Mouse (Mus musculus) forebrain, embryonic 11.5 days (tissue): ENCODE data around the gene Trip4. TPM values are rescaled to one million over a fixed set of nuclear protein-coding genes. Genes with fewer than 3 reads are reported as not detected.

Source experiments
- ATAC-seq: fragments of 200-750 bp; cut with Nextera tagmentation; replicated peaks from 2 replicates; pipeline ENCODE4 v1.8.0; 2017; ENCODE audit warnings: moderate TSS enrichment; ENCODE audit not compliant: low FRiP score
- DNase-seq: peaks from one replicate; pipeline ENCODE4 v3.0.0-alpha.2; 2017; ENCODE audit warnings: low spot score
- H3K27ac ChIP-seq: fragments of 300-500 bp; sonication (generic); 2 replicates; pipeline ENCODE4 v1.5.1; 2014; ENCODE audit warnings: low read depth, low read length
- H3K27me3 ChIP-seq: fragments of 300-500 bp; sonication (generic); 2 replicates; pipeline ENCODE4 v1.6.1; 2014; ENCODE audit warnings: mild to moderate bottlenecking, low read length, mixed read lengths; ENCODE audit not compliant: control insufficient read depth, insufficient read depth
- H3K36me3 ChIP-seq: fragments of 300-500 bp; sonication (generic); 2 replicates; pipeline ENCODE4 v1.6.1; 2014; ENCODE audit warnings: mild to moderate bottlenecking, low read length, moderate library complexity, mixed read lengths; ENCODE audit not compliant: control insufficient read depth, insufficient read depth
- H3K4me1 ChIP-seq: fragments of 300-500 bp; sonication (generic); replicated peaks from 2 replicates; pipeline ENCODE4 v1.6.1; 2014; ENCODE audit warnings: low read length, mixed read lengths; ENCODE audit not compliant: control insufficient read depth, insufficient read depth
- H3K4me2 ChIP-seq: fragments of 300-500 bp; sonication (generic); 2 replicates; pipeline ENCODE4 v1.6.1; 2014; ENCODE audit warnings: low read depth, mild to moderate bottlenecking, low read length, moderate library complexity, mixed read lengths; ENCODE audit not compliant: severe bottlenecking
- H3K4me3 ChIP-seq: fragments of 300-500 bp; sonication (generic); 2 replicates; pipeline ENCODE4 v1.5.1; 2014; ENCODE audit warnings: low read depth, low read length
- H3K9ac ChIP-seq: fragments of 300-500 bp; sonication (generic); 2 replicates; pipeline ENCODE4 v1.6.1; 2014; ENCODE audit warnings: low read length
- H3K9me3 ChIP-seq: fragments of 300-500 bp; sonication (generic); 2 replicates; pipeline ENCODE4 v1.6.1; 2016; ENCODE audit warnings: low read length, mixed read lengths; ENCODE audit not compliant: control insufficient read depth
- WGBS: fragments of 180-500 bp; shearing (Covaris S2); extraction: QIAGEN DNeasy Blood & Tissue Kit; methylation state at CpG from one replicate; pipeline ENCODE4 v1.1.7; 2014; 5-methylcytosine and 5-hydroxymethylcytosine counted together
- polyA plus RNA-seq: library from polyadenylated mRNA; unstranded; fragments of >200 nt; fragmentation: Nextera tagmentation; extraction: Ambion mirVana; gene quantifications from 2 replicates; pipeline ENCODE4 v1.2.1, GENCODE M21; 2014

The Trip4 gene
- polyA plus RNA-seq, 1 experiment from 2014 or later, result 38.9 TPM

- WGBS, result 13% methylated on average over 1 of the region's 1 CpGs
- H3K9ac ChIP-seq, result no peak overlapping the region
- no peaks in the 10 kb centered on the region for H3K9me3 ChIP-seq
- no peaks in the 10 kb centered on the region for H3K4me1 ChIP-seq
- no peaks in the 10 kb centered on the region for H3K27me3 ChIP-seq
- ATAC-seq (no peak), DNase-seq (no peak)
- no peak overlapping the region for H3K4me2 ChIP-seq
- no peaks in the 10 kb centered on the region for H3K36me3 ChIP-seq
- H3K27ac ChIP-seq, result no peak overlapping the region
- H3K4me3 ChIP-seq, result no peak overlapping the region
Measured at GRCm38 (mm10) chr9:65850203-65850602, 58.4 kb downstream of the Trip4 start.

GRCm38 (mm10) chr9:65848154-65848553, 60.4 kb downstream of the Trip4 start:
- no peaks in the 10 kb centered on the region for H3K27me3 ChIP-seq
- H3K4me1 ChIP-seq, result no peaks in the 10 kb centered on the region
- DNase-seq, result no peak
- H3K36me3 ChIP-seq, result no peaks in the 10 kb centered on the region
- H3K9ac ChIP-seq, result no peak overlapping the region
- no peak for ATAC-seq
- H3K4me2 ChIP-seq, result no peak overlapping the region
- no peaks in the 10 kb centered on the region for H3K9me3 ChIP-seq
- H3K4me3 ChIP-seq, result no peak overlapping the region
- H3K27ac ChIP-seq, result no peak overlapping the region

GRCm38 (mm10) chr9:65844421-65845165, 64.0 kb downstream of the Trip4 start:
- no peak for DNase-seq
- no peak for ATAC-seq
- 68% methylated on average over 7 of the region's 7 CpGs for WGBS
- no peak overlapping the region for H3K9ac ChIP-seq
- no peak overlapping the region for H3K4me3 ChIP-seq
- H3K4me2 ChIP-seq, result no peak overlapping the region
- no peaks in the 10 kb centered on the region for H3K4me1 ChIP-seq
- no peak overlapping the region for H3K27ac ChIP-seq
- H3K36me3 ChIP-seq, result no peaks in the 10 kb centered on the region
- H3K9me3 ChIP-seq, result no peaks in the 10 kb centered on the region
- H3K27me3 ChIP-seq, result no peaks in the 10 kb centered on the region

GRCm38 (mm10) chr9:65839841-65840240, 68.8 kb downstream of the Trip4 start:
- no peak for ATAC-seq
- Histone ChIP-seq H3K27ac (no peak overlapping the region), H3K27me3 (no peaks in the 10 kb centered on the region), H3K4me3 (no peak overlapping the region), H3K9me3 (no peaks in the 10 kb centered on the region), H3K9ac (no peak overlapping the region), H3K4me1 (0 out of 2 replicates have a peak, but pooled peaks cover 2% of the 10 kb centered on the region), H3K4me2 (no peak overlapping the region), H3K36me3 (peaks cover 2% of the 10 kb centered on the region; the same call in 1 of the 2 replicates)
- 100% methylated on average over 1 of the region's 1 CpGs for WGBS
- no peak for DNase-seq

- no peak for ATAC-seq
- H3K4me3 ChIP-seq, result no peak overlapping the region
- DNase-seq, result no peak
- no peaks in the 10 kb centered on the region for H3K9me3 ChIP-seq
- H3K4me1 ChIP-seq, result peaks cover 9% of the 10 kb centered on the region
- H3K4me2 ChIP-seq, result no peak overlapping the region
- peaks cover 2% of the 10 kb centered on the region; the same call in 1 of the 2 replicates for H3K36me3 ChIP-seq
- no peak overlapping the region for H3K27ac ChIP-seq
- no peak overlapping the region for H3K9ac ChIP-seq
- H3K27me3 ChIP-seq, result no peaks in the 10 kb centered on the region
Measured at GRCm38 (mm10) chr9:65836916-65837315, 71.7 kb downstream of the Trip4 start.

GRCm38 (mm10) chr9:65834628-65835354, 73.8 kb downstream of the Trip4 start:
- no peaks in the 10 kb centered on the region for H3K9me3 ChIP-seq
- no peaks in the 10 kb centered on the region for H3K27me3 ChIP-seq
- no peak overlapping the region for H3K9ac ChIP-seq
- 46% methylated on average over 10 of the region's 10 CpGs for WGBS
- H3K4me2 ChIP-seq, result no peak overlapping the region
- H3K4me3 ChIP-seq, result no peak overlapping the region
- ATAC-seq, result no peak; the same call in 1 of the 2 replicates
- H3K36me3 ChIP-seq, result peaks cover 2% of the 10 kb centered on the region; the same call in 1 of the 2 replicates
- H3K27ac ChIP-seq, result peak overlapping the region; percentile 37; the same call in 1 of the 2 replicates
- H3K4me1 ChIP-seq, result peaks cover 14% of the 10 kb centered on the region
- peak; percentile 53 for DNase-seq

- peak; percentile 76 for ATAC-seq
- Histone ChIP-seq H3K4me1 (peaks cover 16% of the 10 kb centered on the region), H3K4me2 (no peak overlapping the region; the same call in 1 of the 2 replicates)
Measured at GRCm38 (mm10) chr9:65833640-65834039, 75.0 kb downstream of the Trip4 start.

GRCm38 (mm10) chr9:65833230-65833629, 75.4 kb downstream of the Trip4 start:
- H3K27ac ChIP-seq, result peak overlapping the region; percentile 37; the same call in 1 of the 2 replicates
- ATAC-seq, result peak; percentile 61; the same call in 1 of the 2 replicates

More at GRCm38 (mm10) chr9:65833640-65834039, 75.0 kb downstream of the Trip4 start:
- no peak overlapping the region for H3K4me3 ChIP-seq
- H3K27ac ChIP-seq, result peak overlapping the region; percentile 37
- H3K9ac ChIP-seq, result no peak overlapping the region
- no peak for DNase-seq
- H3K9me3 ChIP-seq, result no peaks in the 10 kb centered on the region
- H3K27me3 ChIP-seq, result no peaks in the 10 kb centered on the region
- peaks cover 2% of the 10 kb centered on the region; the same call in 1 of the 2 replicates for H3K36me3 ChIP-seq

More at GRCm38 (mm10) chr9:65833230-65833629, 75.4 kb downstream of the Trip4 start:
- H3K9me3 ChIP-seq, result no peaks in the 10 kb centered on the region
- no peak overlapping the region for H3K9ac ChIP-seq
- H3K36me3 ChIP-seq, result no peaks in the 10 kb centered on the region
- no peaks in the 10 kb centered on the region for H3K27me3 ChIP-seq
- peak overlapping the region; percentile 11; the same call in 1 of the 2 replicates for H3K4me2 ChIP-seq
- DNase-seq, result no peak
- peaks cover 19% of the 10 kb centered on the region for H3K4me1 ChIP-seq
- 21% methylated on average over 2 of the region's 2 CpGs for WGBS
- no peak overlapping the region for H3K4me3 ChIP-seq
